Mouse (Mus musculus): ENCODE data around the gene Tiam2. TPM values are rescaled to one million over a fixed set of nuclear protein-coding genes. Genes with fewer than 3 reads are reported as not detected.

The Tiam2 gene
- polyA plus RNA-seq, 1 experiment = 1.2 TPM

DNA sequence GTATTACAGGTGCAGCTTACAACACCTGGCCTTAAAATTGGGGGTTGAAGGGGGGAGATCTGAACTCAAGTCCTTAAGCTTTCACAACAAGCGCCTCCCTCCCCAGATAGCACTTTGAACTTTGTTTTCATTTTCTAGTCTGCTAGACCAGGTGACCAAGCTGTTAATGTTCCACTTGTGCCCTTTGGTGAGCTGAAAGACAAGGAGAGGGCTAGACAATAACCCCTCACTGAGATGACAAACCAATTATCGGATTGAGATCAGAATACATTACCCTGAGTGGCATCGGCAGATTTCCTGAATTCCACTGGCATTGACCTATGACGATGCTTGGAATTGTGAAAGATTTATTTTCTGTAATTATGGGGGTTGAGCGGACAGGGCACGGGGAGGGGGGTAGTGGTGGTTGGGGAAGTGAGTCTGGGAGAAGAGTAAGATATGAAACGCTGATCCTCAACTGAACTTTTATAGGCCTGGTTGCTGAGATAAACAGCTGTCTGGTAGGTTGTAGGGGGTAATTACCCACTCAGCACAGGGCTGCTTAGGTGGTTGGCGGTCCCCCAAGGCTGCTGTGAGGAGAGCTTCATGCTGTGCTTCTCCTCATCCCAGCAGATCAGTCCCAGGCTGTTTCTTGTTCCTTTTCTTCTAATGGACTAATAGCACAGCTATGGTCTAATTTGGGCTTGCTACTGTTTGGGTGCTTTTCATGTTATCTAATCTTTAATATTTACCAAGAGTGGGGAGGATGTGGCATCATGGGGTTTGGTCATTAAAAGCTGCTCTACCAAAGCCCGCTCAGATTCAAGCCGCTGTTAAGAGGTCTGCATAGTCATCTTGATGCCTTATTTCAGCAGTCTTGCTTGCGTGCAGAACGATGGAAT lies 161.6 kb downstream of the Tiam2 start:
- Histone ChIP-seq H3K4me1 (ENCODE audit: control insufficient read depth, insufficient read depth, low read length) (peaks cover 17% of the 10 kb centered on the region; the same call in 1 of the 2 replicates), H3K27me3 (replicated peaks; ENCODE audit: control insufficient read depth, insufficient read depth, low read length) (no peaks in the 10 kb centered on the region), H3K36me3 (ENCODE audit: control insufficient read depth, insufficient read depth, low read length) (no peaks in the 10 kb centered on the region), H3K4me3 (ENCODE audit: insufficient read depth, low read depth, low read length) (peak overlapping the region; percentile 21; the same call in 1 of the 2 replicates), H3K27ac (ENCODE audit: insufficient read depth, low read depth, low read length) (peak overlapping the region; percentile 77)
- WGBS = 65% methylated on average over 12 of the region's 12 CpGs
- peak; percentile 69 for DNase-seq
- no peak for TF ChIP-seq CTCF (conservative IDR thresholded peaks at IDR 0.05; ENCODE audit: insufficient read depth, insufficient read length, low read depth, low read length)

DNA sequence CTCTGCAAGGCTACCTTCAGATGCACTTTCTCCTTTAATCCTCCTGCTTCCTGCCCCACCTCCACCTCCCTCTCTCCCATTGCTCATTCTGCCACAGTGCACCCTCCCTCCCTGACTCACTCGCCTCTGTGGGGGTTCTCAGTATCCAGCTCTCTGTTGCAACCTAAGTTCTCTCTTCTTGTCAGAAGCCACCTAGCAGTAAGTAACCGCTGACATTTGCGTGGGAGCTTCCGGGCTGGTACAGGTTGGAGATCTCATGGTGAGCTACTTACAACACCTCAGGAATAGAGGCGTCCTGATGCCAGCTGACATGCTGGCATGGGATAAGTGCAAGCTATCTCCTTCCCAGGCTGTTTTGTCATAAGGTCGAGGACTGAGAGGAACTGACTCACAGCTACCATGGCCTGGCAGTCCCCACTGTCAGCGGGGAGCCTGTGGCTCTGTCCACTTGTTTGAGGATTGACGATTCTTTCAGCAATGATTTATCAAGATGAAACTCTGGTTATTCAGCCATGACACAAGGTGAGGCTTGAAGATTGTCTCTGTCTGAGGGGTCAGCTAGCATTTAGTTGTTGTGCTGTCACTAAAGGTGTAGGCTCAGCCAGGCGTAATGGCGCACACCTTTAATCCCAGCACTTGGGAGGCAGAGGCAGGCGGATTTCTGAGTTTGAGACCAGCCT lies 164.0 kb downstream of the Tiam2 start:
- Histone ChIP-seq H3K4me1 (ENCODE audit: control insufficient read depth, insufficient read depth, low read length) (peaks cover 19% of the 10 kb centered on the region), H3K27me3 (replicated peaks; ENCODE audit: control insufficient read depth, insufficient read depth, low read length) (no peaks in the 10 kb centered on the region), H3K27ac (ENCODE audit: insufficient read depth, low read depth, low read length) (peak overlapping the region; percentile 7), H3K36me3 (ENCODE audit: control insufficient read depth, insufficient read depth, low read length) (no peaks in the 10 kb centered on the region), H3K4me3 (ENCODE audit: insufficient read depth, low read depth, low read length) (peak overlapping the region; percentile 10; the same call in 1 of the 2 replicates)
- DNase-seq = peak; percentile 54
- TF ChIP-seq POLR2A (IDR thresholded peaks at IDR 0.05; ENCODE audit: low read depth, low read length) = no peak
- TF ChIP-seq CTCF (conservative IDR thresholded peaks at IDR 0.05; ENCODE audit: insufficient read depth, insufficient read length, low read depth, low read length) = no peak
- WGBS = 64% methylated on average over 11 of the region's 11 CpGs

DNA sequence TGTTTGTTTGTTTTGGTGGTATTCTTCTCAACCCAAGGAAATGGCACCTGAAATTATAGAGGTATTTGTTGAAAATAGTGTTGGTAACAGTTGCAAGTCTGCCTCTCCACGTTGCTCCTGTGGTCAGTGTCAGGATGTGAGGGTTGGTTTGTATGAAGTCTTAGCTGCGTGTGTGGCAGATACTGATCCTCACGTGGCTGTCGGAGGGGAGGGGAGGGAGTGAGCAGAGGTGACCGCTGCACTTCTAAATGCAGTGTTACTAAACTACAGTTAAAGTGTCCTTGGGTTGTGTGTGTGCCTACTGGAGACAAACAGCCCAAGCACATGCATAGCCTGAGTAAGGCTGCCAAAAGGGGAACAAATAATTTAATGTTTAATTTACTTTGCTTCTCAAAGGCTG lies 164.7 kb downstream of the Tiam2 start:
- no peak for TF ChIP-seq POLR2A (IDR thresholded peaks at IDR 0.05; ENCODE audit: low read depth, low read length)
- no peak for TF ChIP-seq CTCF (conservative IDR thresholded peaks at IDR 0.05; ENCODE audit: insufficient read depth, insufficient read length, low read depth, low read length)
- H3K27ac ChIP-seq (ENCODE audit: insufficient read depth, low read depth, low read length) = peak overlapping the region; percentile 1; the same call in 1 of the 2 replicates
- H3K27me3 ChIP-seq (replicated peaks; ENCODE audit: control insufficient read depth, insufficient read depth, low read length) = no peaks in the 10 kb centered on the region

DNA sequence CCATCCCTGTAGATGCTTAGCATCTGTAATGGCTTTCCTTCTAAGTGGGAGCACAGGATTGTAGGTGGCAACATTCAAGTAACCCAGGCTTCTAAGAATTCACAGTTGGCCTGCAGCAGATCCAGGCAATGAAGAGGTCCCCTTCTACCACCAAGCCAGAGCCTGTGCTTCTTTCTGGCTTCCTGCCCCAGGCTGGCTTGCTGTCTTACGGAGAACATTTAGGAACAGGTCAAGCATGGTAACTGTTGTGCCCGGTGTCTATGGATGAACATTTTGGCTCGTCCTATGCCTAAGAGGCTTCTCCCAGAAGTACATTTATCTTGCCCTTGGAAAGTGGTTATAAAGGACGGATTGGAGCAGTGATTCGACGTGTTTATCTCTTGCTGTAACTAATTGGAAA lies 165.3 kb downstream of the Tiam2 start:
- no peak overlapping the region for H3K4me3 ChIP-seq (ENCODE audit: insufficient read depth, low read depth, low read length)
- H3K4me1 ChIP-seq (ENCODE audit: control insufficient read depth, insufficient read depth, low read length) = peaks cover 30% of the 10 kb centered on the region
- 76% methylated on average over 6 of the region's 6 CpGs for WGBS
- H3K27ac ChIP-seq (ENCODE audit: insufficient read depth, low read depth, low read length) = no peak overlapping the region
- no peaks in the 10 kb centered on the region for H3K27me3 ChIP-seq (replicated peaks; ENCODE audit: control insufficient read depth, insufficient read depth, low read length)
- no peak for TF ChIP-seq CTCF (conservative IDR thresholded peaks at IDR 0.05; ENCODE audit: insufficient read depth, insufficient read length, low read depth, low read length)
- TF ChIP-seq POLR2A (IDR thresholded peaks at IDR 0.05; ENCODE audit: low read depth, low read length) = no peak
- DNase-seq = peak; percentile 28
- H3K36me3 ChIP-seq (ENCODE audit: control insufficient read depth, insufficient read depth, low read length) = no peaks in the 10 kb centered on the region

More for the DNA sequence above, 164.7 kb downstream of the Tiam2 start:
- Histone ChIP-seq H3K36me3 (ENCODE audit: control insufficient read depth, insufficient read depth, low read length) (no peaks in the 10 kb centered on the region), H3K4me3 (ENCODE audit: insufficient read depth, low read depth, low read length) (no peak overlapping the region), H3K4me1 (ENCODE audit: control insufficient read depth, insufficient read depth, low read length) (peaks cover 25% of the 10 kb centered on the region)
- WGBS = 65% methylated on average over 5 of the region's 5 CpGs
- peak; percentile 16 for DNase-seq

DNA sequence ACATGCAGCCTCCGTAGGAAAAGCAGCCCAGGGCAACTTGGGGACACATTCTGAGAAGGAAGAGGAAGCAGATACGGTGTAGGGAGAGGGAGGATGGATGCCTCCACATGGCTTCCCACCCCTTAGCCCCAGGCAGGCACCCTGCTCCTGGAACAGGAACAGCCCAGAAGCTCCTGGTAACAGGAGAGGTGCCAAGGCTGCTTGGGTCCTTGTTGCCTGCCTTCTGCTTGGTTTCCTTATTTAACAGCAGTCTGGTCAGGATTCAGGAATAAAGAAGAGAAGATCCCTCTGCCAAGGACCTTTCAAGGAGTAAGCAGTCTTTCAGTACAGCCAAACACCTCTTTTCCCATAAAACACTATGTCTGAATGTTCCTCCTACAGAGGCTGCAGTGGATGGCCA lies 169.2 kb downstream of the Tiam2 start:
- no peaks in the 10 kb centered on the region for H3K27me3 ChIP-seq (replicated peaks; ENCODE audit: control insufficient read depth, insufficient read depth, low read length)
- no peaks in the 10 kb centered on the region for H3K36me3 ChIP-seq (ENCODE audit: control insufficient read depth, insufficient read depth, low read length)
- peaks cover 27% of the 10 kb centered on the region for H3K4me1 ChIP-seq (ENCODE audit: control insufficient read depth, insufficient read depth, low read length)
- 16% methylated on average over 2 of the region's 2 CpGs for WGBS
- peak overlapping the region; percentile 73 for H3K27ac ChIP-seq (ENCODE audit: insufficient read depth, low read depth, low read length)
- no peak for DNase-seq
- TF ChIP-seq CTCF (conservative IDR thresholded peaks at IDR 0.05; ENCODE audit: insufficient read depth, insufficient read length, low read depth, low read length) (no peak), POLR2A (IDR thresholded peaks at IDR 0.05; ENCODE audit: low read depth, low read length) (no peak)
- no peak overlapping the region for H3K4me3 ChIP-seq (ENCODE audit: insufficient read depth, low read depth, low read length)

DNA sequence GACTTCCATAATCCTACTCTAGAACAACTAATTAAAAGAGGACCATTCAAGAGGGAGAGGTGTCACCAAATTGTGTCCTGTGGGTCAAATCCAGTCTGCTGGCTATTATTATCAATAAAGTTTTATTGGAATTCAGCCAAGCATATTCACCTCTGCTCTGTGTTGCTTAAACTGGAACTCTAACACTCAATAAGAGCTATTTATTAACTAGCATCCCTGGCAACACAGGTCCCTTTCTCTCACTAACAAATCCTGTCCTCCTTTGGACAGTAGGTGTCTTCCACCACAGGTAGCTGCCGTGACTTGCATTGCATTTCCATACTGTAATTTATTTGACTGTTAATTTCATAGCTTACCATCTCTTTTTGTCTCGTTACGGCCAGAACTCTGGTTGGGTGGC lies 169.7 kb downstream of the Tiam2 start:
- 51% methylated on average over 3 of the region's 3 CpGs for WGBS
- DNase-seq = peak; percentile 76
- H3K36me3 ChIP-seq (ENCODE audit: control insufficient read depth, insufficient read depth, low read length) = no peaks in the 10 kb centered on the region
- peaks cover 25% of the 10 kb centered on the region for H3K4me1 ChIP-seq (ENCODE audit: control insufficient read depth, insufficient read depth, low read length)
- no peak overlapping the region for H3K4me3 ChIP-seq (ENCODE audit: insufficient read depth, low read depth, low read length)
- H3K27ac ChIP-seq (ENCODE audit: insufficient read depth, low read depth, low read length) = peak overlapping the region; percentile 73
- TF ChIP-seq POLR2A (IDR thresholded peaks at IDR 0.05; ENCODE audit: low read depth, low read length) (no peak), CTCF (conservative IDR thresholded peaks at IDR 0.05; ENCODE audit: insufficient read depth, insufficient read length, low read depth, low read length) (no peak)
- H3K27me3 ChIP-seq (replicated peaks; ENCODE audit: control insufficient read depth, insufficient read depth, low read length) = no peaks in the 10 kb centered on the region

DNA sequence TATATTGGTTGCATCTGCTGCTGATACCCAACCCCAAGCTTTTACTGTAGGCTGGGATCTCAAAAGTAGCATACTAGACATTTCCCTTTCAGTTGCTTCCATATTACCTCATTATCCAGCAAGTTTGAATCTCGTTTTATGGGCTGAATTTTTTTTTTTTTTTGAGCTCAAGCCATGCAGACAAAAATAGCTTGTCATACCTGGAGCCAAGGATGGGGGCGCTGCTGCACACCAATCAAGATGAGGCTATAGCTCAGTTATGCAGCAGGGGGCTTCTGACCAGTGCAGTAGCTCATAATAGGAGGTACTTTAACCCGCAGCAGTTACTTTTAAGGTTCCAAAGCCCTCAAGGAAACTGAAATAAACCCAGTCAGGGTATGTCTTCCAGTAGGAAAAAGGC lies 171.7 kb downstream of the Tiam2 start:
- peak; percentile 20 for DNase-seq
- no peak overlapping the region for H3K27ac ChIP-seq (ENCODE audit: insufficient read depth, low read depth, low read length)
- H3K27me3 ChIP-seq (replicated peaks; ENCODE audit: control insufficient read depth, insufficient read depth, low read length) = no peaks in the 10 kb centered on the region
- peaks cover 21% of the 10 kb centered on the region for H3K4me1 ChIP-seq (ENCODE audit: control insufficient read depth, insufficient read depth, low read length)
- peak; percentile 40 for TF ChIP-seq CTCF (conservative IDR thresholded peaks at IDR 0.05; ENCODE audit: insufficient read depth, insufficient read length, low read depth, low read length)
- TF ChIP-seq POLR2A (IDR thresholded peaks at IDR 0.05; ENCODE audit: low read depth, low read length) = no peak
- 45% methylated on average over 3 of the region's 3 CpGs for WGBS
- no peaks in the 10 kb centered on the region for H3K36me3 ChIP-seq (ENCODE audit: control insufficient read depth, insufficient read depth, low read length)
- H3K4me3 ChIP-seq (ENCODE audit: insufficient read depth, low read depth, low read length) = no peak overlapping the region

All from kidney, adult 2 months (tissue).